Mouse (Mus musculus) MEL (cell line): Measurements from ENCODE around the gene Nfatc2ip. TPM values are rescaled to one million over a fixed set of nuclear protein-coding genes. Genes with fewer than 3 reads are reported as not detected.

Experiments
- DNase-seq: peaks from one replicate; pipeline ENCODE4 v3.0.0; 2011; ENCODE audit warnings: low read depth, low spot score
- H3K27ac ChIP-seq: 2 replicates; pipeline ENCODE4 v1.5.1; 2012; ENCODE audit warnings: low read depth, mild to moderate bottlenecking, control low read depth, low read length, moderate library complexity; ENCODE audit not compliant: control insufficient read depth
- H3K27me3 ChIP-seq, 2 experiments: fragments of 150-350 bp in 1 of 2; sonication (generic) in 1 of 2; 2 replicates each; pipeline ENCODE4 v1.6.1; 2012; ENCODE audit warnings: low read length in 2 of 2, mild to moderate bottlenecking in 2 of 2, improper control_type of control experiment in 1 of 2, moderate library complexity in 1 of 2; ENCODE audit not compliant: insufficient read depth in 2 of 2, control insufficient read depth in 1 of 2
- H3K36me3 ChIP-seq, 2 experiments: 2 replicates each; pipeline ENCODE4 v1.6.1; 2012 to 2014; ENCODE audit warnings: low read length in 2 of 2, improper control_type of control experiment in 1 of 2, inconsistent platforms in 1 of 2, mild to moderate bottlenecking in 1 of 2; ENCODE audit not compliant: insufficient read depth in 2 of 2, control insufficient read depth in 1 of 2
- H3K4me1 ChIP-seq, 2 experiments: fragments of 150-350 bp in 1 of 2; sonication (generic) in 1 of 2; 2 replicates each; pipeline ENCODE4 v1.6.1; 2012; ENCODE audit warnings: low read length in 2 of 2, improper control_type of control experiment in 1 of 2, mild to moderate bottlenecking in 1 of 2; ENCODE audit not compliant: insufficient read depth in 2 of 2, control insufficient read depth in 1 of 2
- H3K4me3 ChIP-seq, 2 experiments: fragments of 150-350 bp in 1 of 2; sonication (generic) in 1 of 2; 2 replicates each; pipeline ENCODE4 v1.5.1; 2012; ENCODE audit warnings: low read depth in 2 of 2, low read length in 2 of 2, mild to moderate bottlenecking in 2 of 2, moderate library complexity in 2 of 2, control low read depth in 1 of 2, improper control_type of control experiment in 1 of 2; ENCODE audit not compliant: control insufficient read depth in 1 of 2, insufficient read depth in 1 of 2
- H3K79me2 ChIP-seq: 2 replicates; pipeline ENCODE4 v1.6.1; 2012; ENCODE audit warnings: mild to moderate bottlenecking, low read length, moderate library complexity; ENCODE audit not compliant: control insufficient read depth, poor library complexity, insufficient read depth
- H3K9ac ChIP-seq: 2 replicates; pipeline ENCODE4 v1.6.1; 2012; ENCODE audit warnings: low read depth, mild to moderate bottlenecking, control low read depth, low read length, moderate library complexity; ENCODE audit not compliant: control insufficient read depth, poor library complexity, severe bottlenecking
- H3K9me3 ChIP-seq: fragments of 150-350 bp; sonication (generic); replicated peaks from 2 replicates; pipeline ENCODE4 v1.6.1; 2012; ENCODE audit warnings: mild to moderate bottlenecking, low read length, improper control_type of control experiment, moderate library complexity; ENCODE audit not compliant: insufficient read depth
- CHD2 ChIP-seq: IDR thresholded peaks from 2 replicates; pipeline ENCODE4 v1.6.1; 2011; ENCODE audit warnings: low read length, improper control_type of control experiment
- MAZ ChIP-seq: IDR thresholded peaks from 2 replicates; pipeline ENCODE4 v1.6.1; 2012; ENCODE audit warnings: low read depth, mild to moderate bottlenecking, inconsistent platforms, low read length, improper control_type of control experiment
- MYB ChIP-seq: IDR thresholded peaks from 2 replicates; pipeline ENCODE4 v1.6.1; 2011; ENCODE audit warnings: mild to moderate bottlenecking, low read depth, low read length, improper control_type of control experiment
- MYC ChIP-seq: IDR thresholded peaks from 2 replicates; pipeline ENCODE4 v1.6.1; 2011; ENCODE audit warnings: low read depth, mild to moderate bottlenecking, low read length, improper control_type of control experiment, moderate library complexity
- NRF1 ChIP-seq: IDR thresholded peaks from 2 replicates; pipeline ENCODE4 v1.6.1; 2014; ENCODE audit warnings: low read depth, mild to moderate bottlenecking, inconsistent platforms, low read length, improper control_type of control experiment, moderate library complexity; ENCODE audit not compliant: poor library complexity, insufficient read depth, severe bottlenecking
- POLR2A ChIP-seq, 2 experiments: IDR thresholded peaks; 2 replicates each; pipeline ENCODE4 v1.6.1; 2011 to 2012; ENCODE audit warnings: low read length in 2 of 2, mild to moderate bottlenecking in 2 of 2, control low read depth in 1 of 2, improper control_type of control experiment in 1 of 2, low read depth in 1 of 2, moderate library complexity in 1 of 2; ENCODE audit not compliant: control insufficient read depth in 1 of 2, insufficient read depth in 1 of 2, poor library complexity in 1 of 2
- RCOR1 ChIP-seq: IDR thresholded peaks from 2 replicates; pipeline ENCODE4 v1.6.1; 2012; ENCODE audit warnings: low read depth, mild to moderate bottlenecking, inconsistent platforms, low read length, improper control_type of control experiment
- SMC3 ChIP-seq: IDR thresholded peaks from 2 replicates; pipeline ENCODE4 v1.6.1; 2011; ENCODE audit warnings: low read depth, low read length, improper control_type of control experiment
- TAL1 ChIP-seq: IDR thresholded peaks from 2 replicates; pipeline ENCODE4 v1.6.1; 2012; ENCODE audit warnings: mild to moderate bottlenecking, inconsistent platforms, low read length, moderate library complexity, mixed read lengths
- ZC3H11A ChIP-seq: IDR thresholded peaks from 2 replicates; pipeline ENCODE4 v1.6.1; 2012; ENCODE audit warnings: low read depth, mild to moderate bottlenecking, inconsistent platforms, low read length, improper control_type of control experiment
- ZNF384 ChIP-seq: IDR thresholded peaks from 2 replicates; pipeline ENCODE4 v1.6.1; 2012; ENCODE audit warnings: low read depth, mild to moderate bottlenecking, inconsistent platforms, low read length, improper control_type of control experiment
- polyA plus RNA-seq, 2 experiments: library from polyadenylated mRNA; stranded (reverse) in 1 of 2; unstranded in 1 of 2; fragments of >175 nt in 1 of 2; fragments of >200 nt in 1 of 2; gene quantifications; 2 replicates each; pipeline versions ENCODE4 v1.2.1 to v1.2.4; 2012; ENCODE audit warnings: low replicate concordance in 2 of 2, low read depth in 1 of 2; ENCODE audit not compliant: insufficient read length in 2 of 2, insufficient read depth in 1 of 2, missing spikeins in 1 of 2
- total RNA-seq: library from RNA; depleted of rRNA; stranded (reverse); fragments of 300-350 nt; gene quantifications from 2 replicates; pipeline ENCODE4 v1.2.3, GENCODE M21; 2012

Gene Nfatc2ip
- total and polyA plus RNA-seq, 3 experiments: 7.9 to 13.0 TPM; not detected in 1

DNA sequence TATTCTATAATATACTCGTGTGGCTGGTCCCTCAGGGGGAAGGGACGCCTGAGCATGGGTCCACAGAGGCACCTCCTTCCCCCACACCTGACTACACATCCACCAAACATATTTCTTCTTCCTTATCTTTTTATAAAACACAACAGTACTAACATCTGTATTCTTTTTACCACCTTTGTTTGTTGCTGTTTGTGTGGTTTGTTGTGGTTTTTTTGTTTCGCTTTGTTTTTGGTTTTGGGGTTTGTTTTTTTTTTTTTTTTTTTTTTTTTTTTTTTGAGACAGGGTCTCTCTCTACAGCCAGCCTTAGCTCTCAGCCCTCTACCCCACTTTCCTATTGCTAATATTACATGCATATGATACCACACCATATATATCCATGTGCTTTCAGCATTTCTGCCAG, 50.6 kb downstream of the Nfatc2ip start:
- no peak for DNase-seq
- Histone ChIP-seq H3K9me3 (no peaks in the 10 kb centered on the region), H3K36me3 (peaks cover 0 to 8% of the 10 kb centered on the region in 2 experiments; a peak in 2 of 4 replicates), H3K27ac (no peak overlapping the region), H3K9ac (no peak overlapping the region), H3K4me3 (no peak overlapping the region), H3K4me1 (peaks cover 0 to 10% of the 10 kb centered on the region in 2 experiments; a peak in 2 of 4 replicates), H3K27me3 (peaks cover 0 to 1% of the 10 kb centered on the region in 2 experiments; a peak in 1 of 4 replicates), H3K79me2 (no peaks in the 10 kb centered on the region)
- peak; percentile 72 for TF ChIP-seq ZNF384
- TF ChIP-seq RCOR1: no peak

DNA sequence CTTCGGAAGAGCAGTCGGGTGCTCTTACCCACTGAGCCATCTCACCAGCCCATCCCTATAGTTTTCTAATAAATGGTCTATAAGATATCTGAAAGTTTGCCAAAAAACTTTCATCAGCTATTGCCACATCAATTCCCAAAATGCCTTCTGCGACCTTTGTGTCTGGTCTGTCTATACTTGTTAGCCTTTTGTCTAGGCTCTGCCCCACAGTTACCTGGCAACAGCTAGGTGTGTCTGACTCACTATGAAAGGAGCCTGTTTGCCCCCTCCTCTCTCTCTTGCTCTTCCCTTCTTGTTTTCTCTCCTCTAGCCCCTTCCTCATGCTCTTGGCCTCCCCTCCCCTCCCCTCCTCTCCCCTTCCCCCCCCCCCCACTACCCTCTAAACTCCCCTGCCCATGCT, 51.0 kb downstream of the Nfatc2ip start:
- H3K27me3 ChIP-seq: peaks cover 0 to 1% of the 10 kb centered on the region in 2 experiments; a peak in 1 of 4 replicates
- TF ChIP-seq ZC3H11A: no peak
- TF ChIP-seq NRF1: no peak
- TF ChIP-seq MYB: no peak
- no peak for TF ChIP-seq SMC3
- TF ChIP-seq MYC: no peak
- H3K27ac ChIP-seq: no peak overlapping the region
- peaks cover 0 to 10% of the 10 kb centered on the region in 2 experiments; a peak in 2 of 4 replicates for H3K4me1 ChIP-seq
- H3K36me3 ChIP-seq: peaks cover 0 to 8% of the 10 kb centered on the region in 2 experiments; a peak in 2 of 4 replicates
- no peaks in the 10 kb centered on the region for H3K79me2 ChIP-seq
- no peak overlapping the region for H3K9ac ChIP-seq
- no peak for DNase-seq
- H3K4me3 ChIP-seq: no peak overlapping the region
- H3K9me3 ChIP-seq: no peaks in the 10 kb centered on the region

DNA sequence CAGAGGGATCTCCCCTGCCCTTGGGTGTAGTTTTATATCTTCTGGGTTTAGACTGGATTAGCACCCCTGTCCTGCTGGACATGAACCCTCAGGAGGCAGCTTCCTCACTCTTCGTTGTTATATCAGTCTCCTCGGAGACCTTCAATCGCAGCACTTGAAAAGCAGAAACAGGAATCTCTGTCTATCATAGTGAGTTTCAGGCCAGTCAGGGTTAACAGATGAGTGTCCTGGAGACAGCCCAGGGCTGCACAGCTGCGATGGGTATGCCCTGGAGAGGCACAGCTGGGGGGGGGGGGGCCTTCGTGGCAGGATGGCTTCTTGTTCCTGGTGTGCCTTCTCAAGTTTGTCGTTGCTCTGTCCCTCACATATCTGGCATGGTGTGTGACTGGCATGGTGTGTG, 55.6 kb downstream of the Nfatc2ip start:
- TF ChIP-seq MAZ (no peak), SMC3 (no peak), POLR2A (IDR thresholded peaks at IDR 0.05; ENCODE audit: control insufficient read depth in 1 of 2, insufficient read depth in 1 of 2, low read depth in 1 of 2, low read length in 2 of 2, poor library complexity in 1 of 2) (no peak), MYB (no peak), TAL1 (no peak), CHD2 (no peak)
- Histone ChIP-seq H3K27me3 (peaks cover 2 to 3% of the 10 kb centered on the region in 2 experiments; a peak in 3 of 4 replicates), H3K79me2 (no peaks in the 10 kb centered on the region), H3K4me1 (no peaks in the 10 kb centered on the region), H3K36me3 (no peaks in the 10 kb centered on the region), H3K27ac (no peak overlapping the region), H3K4me3 (no peak overlapping the region), H3K9ac (no peak overlapping the region), H3K9me3 (no peaks in the 10 kb centered on the region)
- no peak for DNase-seq
